Mouse (Mus musculus) kidney, postnatal 36 days (tissue): ENCODE measurements around the gene Atp1b4.
"Not testable (repeated sequence)": the region's sequence is repeated elsewhere in the genome, so short reads cannot be mapped to it uniquely, and the experiment has no call there.

ENCODE experiments used
- DNase-seq, 2 experiments: peaks; one replicate each; pipeline ENCODE4 v3.0.0; 2021 to 2022; ENCODE audit warnings: mixed read lengths in 2 of 2

Atp1b4 gene

GRCm38 (mm10) chrX:38315884-38316283 lies at the start of gene Atp1b4:
Gene Atp1b4, plus strand, starts transcription at chrX:38316184.
- DNase-seq: no peak

GRCm38 (mm10) chrX:38308597-38308996 lies 7.4 kb upstream of the Atp1b4 start:
- peak in 1 of 2 experiments; percentile 4 for DNase-seq

GRCm38 (mm10) chrX:38311054-38311453 lies 4.9 kb upstream of the Atp1b4 start:
- DNase-seq: no peak

- DNase-seq: no peak
These were observed 2.9 kb upstream of the Atp1b4 start for GRCm38 (mm10) chrX:38312910-38313625.

GRCm38 (mm10) chrX:38313626-38314210 lies 2.3 kb upstream of the Atp1b4 start:
- DNase-seq: no peak

- no peak for DNase-seq
These were observed 14.9 kb downstream of the Atp1b4 start for GRCm38 (mm10) chrX:38330695-38331406.

GRCm38 (mm10) chrX:38334329-38335279 lies 18.6 kb downstream of the Atp1b4 start:
- peak; percentile 62 to 78 for DNase-seq

- DNase-seq: peak; percentile 50 to 51
These were observed 46.0 kb downstream of the Atp1b4 start for GRCm38 (mm10) chrX:38362016-38362415.

- peak in 1 of 2 experiments; percentile 26 for DNase-seq
These were observed 48.6 kb downstream of the Atp1b4 start for GRCm38 (mm10) chrX:38364621-38365020.

GRCm38 (mm10) chrX:38373169-38373568 lies 57.2 kb downstream of the Atp1b4 start:
- not testable (repeated sequence) for DNase-seq
